Mouse (Mus musculus) stomach, adult 2 months (tissue): ENCODE measurements around the gene Patl2. TPM values are rescaled to one million over a fixed set of nuclear protein-coding genes. Genes with fewer than 3 reads are reported as not detected.

Experiments
- polyA plus RNA-seq: library from polyadenylated mRNA; depleted of rRNA; stranded (reverse); fragments of >200 nt; gene quantifications from 2 replicates; pipeline ENCODE4 v1.2.3, GENCODE M21; 2012; rRNA removed

Gene Patl2
- not detected in 2 replicates for polyA plus RNA-seq

DNA sequence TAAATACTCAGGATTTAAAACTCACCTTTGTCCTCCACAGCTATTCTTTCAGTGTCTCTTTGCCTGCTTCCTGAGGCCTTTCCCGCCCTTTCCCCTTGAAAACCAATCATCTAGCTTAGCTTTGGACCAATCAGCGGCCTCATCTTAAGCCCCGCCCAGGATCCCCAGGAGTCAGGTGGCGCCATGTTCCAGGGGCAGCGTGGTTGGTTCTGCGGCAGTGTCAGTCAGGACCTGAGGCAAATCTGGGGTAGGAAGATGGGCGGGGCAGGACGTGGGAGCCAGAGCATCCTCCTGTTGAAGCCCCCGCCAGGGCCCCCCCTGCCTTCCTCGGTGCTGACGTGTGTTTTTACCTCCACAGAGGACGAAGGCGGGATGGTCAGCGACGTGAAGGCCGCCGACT, at the start of gene Patl2, which contains the start of gene Terb2:
Patl2 (minus strand) TSS at position 84 of the 400 bp plus-strand sequence.
Terb2 (plus strand) TSS at position 167 of the 400 bp plus-strand sequence.

DNA sequence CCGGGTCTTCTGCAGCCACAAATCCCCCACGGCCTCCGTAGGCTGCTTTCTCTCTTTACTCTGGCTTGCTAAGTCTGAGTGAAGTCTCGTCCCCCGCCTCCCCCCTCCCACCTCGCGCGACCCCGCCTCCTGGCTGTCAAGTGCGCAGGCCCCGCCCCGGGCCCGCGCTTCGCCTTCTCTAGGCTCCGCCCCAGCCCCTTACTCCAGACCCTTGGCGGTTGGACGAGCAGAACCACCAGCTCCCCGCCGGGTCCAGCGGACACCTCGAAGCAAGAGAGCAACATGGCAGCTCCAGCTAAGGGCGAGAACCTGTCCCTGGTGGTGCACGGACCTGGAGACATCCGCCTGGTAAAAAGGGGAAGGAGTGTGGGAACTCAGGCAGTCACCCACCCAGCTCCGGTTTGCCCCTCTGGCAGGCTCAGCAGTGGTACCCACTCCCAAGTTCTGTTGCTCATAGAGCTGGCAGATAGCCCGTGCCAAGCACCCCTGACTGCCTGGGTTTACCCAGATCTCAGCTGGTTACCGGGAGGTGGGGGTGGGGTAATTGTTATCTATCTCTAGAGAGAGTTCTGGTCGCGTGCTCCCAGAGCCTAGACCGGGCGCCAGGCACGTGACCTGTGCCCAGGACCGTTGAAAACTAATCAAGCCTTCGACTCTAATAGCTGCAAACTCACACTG, 48.8 kb upstream of the Patl2 start, which contains the start of gene Sord:
Sord (plus strand) TSS at position 139 of the 678 bp plus-strand sequence.

DNA sequence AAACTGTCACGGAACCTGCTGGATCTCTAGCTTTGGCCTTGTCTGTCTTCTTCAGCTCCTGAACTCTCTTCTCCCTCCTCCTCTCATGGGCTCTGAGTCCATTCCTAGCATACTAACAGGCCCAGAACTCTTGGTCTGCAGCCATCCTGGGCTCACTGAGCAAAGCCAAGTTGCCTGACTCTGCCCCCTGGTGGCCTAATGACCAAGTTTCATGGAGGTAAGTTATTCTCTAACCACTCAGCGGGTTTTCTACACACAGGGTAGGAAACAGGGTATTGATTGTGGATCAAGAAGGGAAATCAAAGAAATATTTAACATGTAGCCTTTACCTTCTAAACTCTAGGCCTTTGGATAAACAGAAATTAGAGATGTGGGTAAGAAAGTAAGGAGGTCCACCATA, 25.3 kb downstream of the Patl2 start, which contains the start of gene Trim69:
Trim69 (plus strand) TSS at position 21 of the 400 bp plus-strand sequence.

DNA sequence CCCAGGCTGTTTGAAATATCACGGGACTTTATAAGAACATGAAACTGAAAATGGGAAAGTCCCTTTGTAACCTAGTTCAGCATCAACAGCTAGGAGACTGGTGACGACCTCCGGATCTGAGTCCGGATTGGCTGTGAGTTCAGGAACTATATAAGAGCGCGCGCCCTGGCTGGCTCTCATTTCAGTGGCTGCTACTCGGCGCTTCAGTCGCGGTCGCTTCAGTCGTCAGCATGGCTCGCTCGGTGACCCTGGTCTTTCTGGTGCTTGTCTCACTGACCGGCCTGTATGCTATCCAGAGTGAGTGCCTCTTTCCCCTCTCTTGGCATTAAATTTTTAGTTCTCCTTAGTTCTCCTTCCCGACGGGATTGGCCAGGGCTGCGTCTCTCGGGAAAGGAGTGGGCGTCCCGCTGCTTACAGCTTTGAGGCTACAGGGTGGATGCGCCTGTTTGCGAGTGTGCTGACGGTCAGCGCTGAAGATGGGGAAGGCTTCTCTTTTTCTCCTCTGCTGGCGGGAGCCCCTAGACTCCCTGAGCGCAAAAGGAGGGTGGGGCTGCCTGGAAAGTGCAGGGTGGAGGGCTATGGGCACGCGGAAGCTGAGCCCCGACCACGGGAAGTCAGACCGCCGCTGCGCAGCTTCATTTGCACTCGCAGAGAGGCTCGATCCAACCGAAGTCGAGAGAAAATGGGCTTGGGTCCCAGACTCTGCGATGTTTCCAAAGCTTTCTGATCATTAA, 38.3 kb downstream of the Patl2 start, which contains the start of gene B2m:
B2m (plus strand) TSS at position 179 of the 734 bp plus-strand sequence.

DNA sequence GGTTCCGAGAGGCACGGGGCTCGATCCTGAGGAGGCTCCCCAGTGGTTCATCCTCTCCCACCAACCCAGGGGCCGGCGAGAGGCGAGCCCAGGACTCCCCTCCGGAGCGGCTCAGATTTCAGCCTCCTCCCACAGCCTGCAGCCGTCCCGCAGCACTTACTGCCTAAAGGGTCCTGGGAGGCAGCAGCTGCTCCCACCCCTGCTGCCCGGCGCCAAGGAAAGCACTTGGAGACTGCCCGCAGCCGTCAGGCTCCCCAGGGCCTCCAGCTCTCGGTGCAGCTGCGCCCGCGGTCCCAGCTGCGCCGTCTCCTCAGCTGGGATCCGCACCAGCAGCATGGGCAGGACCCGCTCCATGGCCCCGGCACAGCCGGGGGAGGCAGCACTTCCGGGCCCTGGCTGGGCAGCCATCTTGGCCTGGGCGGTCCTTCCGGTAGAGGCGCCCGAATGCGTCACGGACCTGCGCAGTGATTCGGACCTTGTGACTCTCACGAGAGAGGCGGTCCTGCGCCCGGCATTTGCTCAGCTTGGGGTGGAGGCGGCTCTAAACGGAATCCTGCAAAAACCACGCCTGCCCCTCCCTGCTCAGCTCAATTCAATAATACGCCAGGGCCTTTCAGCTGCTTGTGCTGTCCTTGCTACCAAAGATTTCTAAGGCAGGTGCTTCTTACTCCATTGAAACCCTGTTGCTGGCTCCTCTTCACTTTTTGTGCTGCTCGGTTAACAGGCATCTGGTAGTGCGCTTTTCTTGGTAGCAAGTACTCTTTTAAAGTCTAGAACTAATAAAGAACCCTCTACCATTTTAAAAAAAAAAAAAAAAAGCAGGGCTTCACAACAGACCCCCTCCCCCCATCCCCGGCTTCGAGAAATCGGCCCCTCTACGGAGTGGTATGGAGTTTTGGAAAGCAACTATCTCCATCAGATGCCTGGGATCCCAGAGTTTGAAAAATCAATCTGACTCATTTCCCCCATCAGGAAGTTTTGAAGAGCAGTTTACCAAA, 67.7 kb downstream of the Patl2 start, which contains the start of gene Spg11:
Spg11 (minus strand) TSS at position 426 of the 998 bp plus-strand sequence.

Other genes starting within 250 kb of the Patl2 start
- 0.29 and 0.76 TPM in 2 replicates for gene Ctdspl2, start 230.2 kb downstream of the Patl2 start, polyA plus RNA-seq
- gene Mageb3, start 230.1 kb downstream of the Patl2 start, polyA plus RNA-seq, result not detected in 2 replicates
- gene Eif3j1, start 157.6 kb downstream of the Patl2 start, polyA plus RNA-seq, result 1.6 and 2.3 TPM in 2 replicates
- gene Spg11, start 67.8 kb downstream of the Patl2 start, polyA plus RNA-seq, result 2.6 and 3.2 TPM in 2 replicates
- gene B2m, start 38.5 kb downstream of the Patl2 start, polyA plus RNA-seq, result 116 and 155 TPM in 2 replicates
- gene Trim69, start 25.5 kb downstream of the Patl2 start, polyA plus RNA-seq, result not detected in 2 replicates
- not detected in 2 replicates for gene Terb2, start 83 bp upstream of the Patl2 start, polyA plus RNA-seq
- gene Sord, start 48.6 kb upstream of the Patl2 start, polyA plus RNA-seq, result 3.1 and 3.2 TPM in 2 replicates
- gene Duox2, start 112.3 kb upstream of the Patl2 start, polyA plus RNA-seq, result 34.1 and 51.8 TPM in 2 replicates
- 85.7 and 252 TPM in 2 replicates for gene Duoxa2, start 112.7 kb upstream of the Patl2 start, polyA plus RNA-seq
- 7.4 and 9.4 TPM in 2 replicates for gene Duoxa1, start 127.5 kb upstream of the Patl2 start, polyA plus RNA-seq
- 2.9 and 5.0 TPM in 2 replicates for gene Duox1, start 129.5 kb upstream of the Patl2 start, polyA plus RNA-seq
- gene Shf, start 183.0 kb upstream of the Patl2 start, polyA plus RNA-seq, result 4.4 and 6.3 TPM in 2 replicates
- gene Slc28a2, start 240.3 kb upstream of the Patl2 start, polyA plus RNA-seq, result 0.32 and 0.33 TPM in 2 replicates